Mouse (Mus musculus): ENCODE measurements around the gene Dppa4. TPM values are rescaled to one million over a fixed set of nuclear protein-coding genes. Genes with fewer than 3 reads are reported as not detected.

Gene Dppa4
- polyA plus RNA-seq, 1 experiment from 2014 or later: not detected

GRCm38 (mm10) chr16:48265856-48266255, 17.7 kb upstream of the Dppa4 start:
- no peak overlapping the region for H3K27ac ChIP-seq (replicated peaks in 1 of 2; ENCODE audit: control insufficient read depth in 1 of 2, insufficient read depth in 1 of 2, low read depth in 2 of 2, low read length in 2 of 2)
- H3K27me3 ChIP-seq (ENCODE audit: control insufficient read depth, insufficient read depth, low read length): no peaks in the 10 kb centered on the region
- H3K4me3 ChIP-seq (ENCODE audit: control insufficient read depth in 1 of 2, insufficient read depth in 1 of 2, low read depth in 1 of 2, low read length in 2 of 2): no peak overlapping the region
- H3K4me2 ChIP-seq (ENCODE audit: low read length): no peak overlapping the region
- H3K9me3 ChIP-seq (ENCODE audit: control insufficient read depth, low read length): no peaks in the 10 kb centered on the region
- 58% methylated on average over 4 of the region's 4 CpGs for WGBS
- ATAC-seq (ENCODE audit: insufficient number of reproducible peaks, insufficient read depth, low FRiP score, low read depth): no peak
- no peaks in the 10 kb centered on the region for H3K4me1 ChIP-seq (ENCODE audit: control insufficient read depth in 2 of 2, insufficient read depth in 2 of 2, low read length in 2 of 2)
- no peaks in the 10 kb centered on the region for H3K36me3 ChIP-seq (ENCODE audit: control insufficient read depth, insufficient read depth, low read length)
- H3K9ac ChIP-seq (ENCODE audit: low read length): no peak overlapping the region

GRCm38 (mm10) chr16:48276940-48277339, 6.6 kb upstream of the Dppa4 start:
- H3K4me3 ChIP-seq (ENCODE audit: control insufficient read depth in 1 of 2, insufficient read depth in 1 of 2, low read depth in 1 of 2, low read length in 2 of 2): no peak overlapping the region
- H3K4me1 ChIP-seq (ENCODE audit: control insufficient read depth in 2 of 2, insufficient read depth in 2 of 2, low read length in 2 of 2): no peaks in the 10 kb centered on the region
- H3K36me3 ChIP-seq (ENCODE audit: control insufficient read depth, insufficient read depth, low read length): no peaks in the 10 kb centered on the region
- H3K9me3 ChIP-seq (ENCODE audit: control insufficient read depth, low read length): no peaks in the 10 kb centered on the region
- H3K9ac ChIP-seq (ENCODE audit: low read length): no peak overlapping the region
- H3K27me3 ChIP-seq (ENCODE audit: control insufficient read depth, insufficient read depth, low read length): no peaks in the 10 kb centered on the region
- 66% methylated on average over 4 of the region's 4 CpGs for WGBS
- H3K4me2 ChIP-seq (ENCODE audit: low read length): no peak overlapping the region
- no peak for ATAC-seq (ENCODE audit: insufficient number of reproducible peaks, insufficient read depth, low FRiP score, low read depth)
- H3K27ac ChIP-seq (replicated peaks in 1 of 2; ENCODE audit: control insufficient read depth in 1 of 2, insufficient read depth in 1 of 2, low read depth in 2 of 2, low read length in 2 of 2): no peak overlapping the region

DNA sequence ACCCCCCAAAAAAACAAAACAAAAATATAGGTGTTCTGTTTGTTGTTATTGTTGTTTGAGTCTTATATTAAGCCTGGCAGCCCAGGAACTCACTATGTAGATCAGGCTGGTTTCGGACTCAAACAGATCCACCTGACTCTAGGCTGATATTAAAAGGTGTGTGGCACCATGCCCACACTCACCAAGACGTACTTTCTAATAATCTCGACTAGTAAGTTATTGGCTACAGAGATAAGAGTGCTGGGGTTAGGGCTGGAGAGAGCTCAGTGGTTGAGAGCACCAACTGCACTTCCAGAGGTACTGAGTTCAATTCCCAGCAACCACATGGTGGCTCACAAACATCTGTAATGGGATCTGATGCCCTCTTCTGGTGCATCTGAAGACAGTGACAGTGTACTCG, 2.6 kb upstream of the Dppa4 start:
- 82% methylated on average over 4 of the region's 4 CpGs for WGBS
- no peak overlapping the region for H3K9ac ChIP-seq (ENCODE audit: low read length)
- H3K9me3 ChIP-seq (ENCODE audit: control insufficient read depth, low read length): no peaks in the 10 kb centered on the region
- H3K4me3 ChIP-seq (ENCODE audit: control insufficient read depth in 1 of 2, insufficient read depth in 1 of 2, low read depth in 1 of 2, low read length in 2 of 2): no peak overlapping the region
- no peak for ATAC-seq (ENCODE audit: insufficient number of reproducible peaks, insufficient read depth, low FRiP score, low read depth)
- H3K27me3 ChIP-seq (ENCODE audit: control insufficient read depth, insufficient read depth, low read length): no peaks in the 10 kb centered on the region
- H3K27ac ChIP-seq (replicated peaks in 1 of 2; ENCODE audit: control insufficient read depth in 1 of 2, insufficient read depth in 1 of 2, low read depth in 2 of 2, low read length in 2 of 2): no peak overlapping the region
- no peaks in the 10 kb centered on the region for H3K36me3 ChIP-seq (ENCODE audit: control insufficient read depth, insufficient read depth, low read length)
- H3K4me2 ChIP-seq (ENCODE audit: low read length): no peak overlapping the region
- H3K4me1 ChIP-seq (ENCODE audit: control insufficient read depth in 2 of 2, insufficient read depth in 2 of 2, low read length in 2 of 2): no peaks in the 10 kb centered on the region

GRCm38 (mm10) chr16:48282801-48283200, 732 bp upstream of the Dppa4 start:
- ATAC-seq (ENCODE audit: insufficient number of reproducible peaks, insufficient read depth, low FRiP score, low read depth): no peak
- 48% methylated on average over 1 of the region's 1 CpGs for WGBS
- no peaks in the 10 kb centered on the region for H3K27me3 ChIP-seq (ENCODE audit: control insufficient read depth, insufficient read depth, low read length)
- H3K9ac ChIP-seq (ENCODE audit: low read length): no peak overlapping the region
- no peak overlapping the region for H3K4me2 ChIP-seq (ENCODE audit: low read length)
- H3K36me3 ChIP-seq (ENCODE audit: control insufficient read depth, insufficient read depth, low read length): no peaks in the 10 kb centered on the region
- no peaks in the 10 kb centered on the region for H3K9me3 ChIP-seq (ENCODE audit: control insufficient read depth, low read length)
- H3K4me1 ChIP-seq (ENCODE audit: control insufficient read depth in 2 of 2, insufficient read depth in 2 of 2, low read length in 2 of 2): no peaks in the 10 kb centered on the region
- H3K27ac ChIP-seq (replicated peaks in 1 of 2; ENCODE audit: control insufficient read depth in 1 of 2, insufficient read depth in 1 of 2, low read depth in 2 of 2, low read length in 2 of 2): no peak overlapping the region
- no peak overlapping the region for H3K4me3 ChIP-seq (ENCODE audit: control insufficient read depth in 1 of 2, insufficient read depth in 1 of 2, low read depth in 1 of 2, low read length in 2 of 2)

DNA sequence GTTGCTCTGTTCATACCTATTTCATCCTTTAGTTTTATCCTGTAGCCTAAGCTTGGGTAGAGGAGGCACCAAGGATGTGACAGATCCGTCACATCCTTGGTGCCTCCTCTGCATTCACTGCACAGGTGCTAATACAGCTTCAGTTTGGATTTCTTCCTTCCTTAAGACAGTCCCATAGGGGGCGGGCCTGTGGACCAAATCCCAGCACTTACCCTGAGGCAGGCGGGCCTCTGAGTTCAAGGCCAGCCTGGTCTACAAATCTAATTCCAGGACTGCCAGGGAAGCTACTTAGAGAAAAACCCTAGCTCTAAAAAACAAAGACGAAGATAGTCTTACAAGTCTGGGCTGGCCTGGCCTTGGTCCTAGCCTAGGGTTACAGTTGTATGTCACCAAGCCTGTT, 2.0 kb downstream of the Dppa4 start:
- ATAC-seq (ENCODE audit: insufficient number of reproducible peaks, insufficient read depth, low FRiP score, low read depth): no peak
- no peak overlapping the region for H3K27ac ChIP-seq (replicated peaks in 1 of 2; ENCODE audit: control insufficient read depth in 1 of 2, insufficient read depth in 1 of 2, low read depth in 2 of 2, low read length in 2 of 2)
- WGBS: 82% methylated on average over 4 of the region's 4 CpGs
- no peaks in the 10 kb centered on the region for H3K9me3 ChIP-seq (ENCODE audit: control insufficient read depth, low read length)
- no peaks in the 10 kb centered on the region for H3K27me3 ChIP-seq (ENCODE audit: control insufficient read depth, insufficient read depth, low read length)
- no peak overlapping the region for H3K4me2 ChIP-seq (ENCODE audit: low read length)
- H3K9ac ChIP-seq (ENCODE audit: low read length): no peak overlapping the region
- no peaks in the 10 kb centered on the region for H3K4me1 ChIP-seq (ENCODE audit: control insufficient read depth in 2 of 2, insufficient read depth in 2 of 2, low read length in 2 of 2)
- no peak overlapping the region for H3K4me3 ChIP-seq (ENCODE audit: control insufficient read depth in 1 of 2, insufficient read depth in 1 of 2, low read depth in 1 of 2, low read length in 2 of 2)
- H3K36me3 ChIP-seq (ENCODE audit: control insufficient read depth, insufficient read depth, low read length): no peaks in the 10 kb centered on the region

DNA sequence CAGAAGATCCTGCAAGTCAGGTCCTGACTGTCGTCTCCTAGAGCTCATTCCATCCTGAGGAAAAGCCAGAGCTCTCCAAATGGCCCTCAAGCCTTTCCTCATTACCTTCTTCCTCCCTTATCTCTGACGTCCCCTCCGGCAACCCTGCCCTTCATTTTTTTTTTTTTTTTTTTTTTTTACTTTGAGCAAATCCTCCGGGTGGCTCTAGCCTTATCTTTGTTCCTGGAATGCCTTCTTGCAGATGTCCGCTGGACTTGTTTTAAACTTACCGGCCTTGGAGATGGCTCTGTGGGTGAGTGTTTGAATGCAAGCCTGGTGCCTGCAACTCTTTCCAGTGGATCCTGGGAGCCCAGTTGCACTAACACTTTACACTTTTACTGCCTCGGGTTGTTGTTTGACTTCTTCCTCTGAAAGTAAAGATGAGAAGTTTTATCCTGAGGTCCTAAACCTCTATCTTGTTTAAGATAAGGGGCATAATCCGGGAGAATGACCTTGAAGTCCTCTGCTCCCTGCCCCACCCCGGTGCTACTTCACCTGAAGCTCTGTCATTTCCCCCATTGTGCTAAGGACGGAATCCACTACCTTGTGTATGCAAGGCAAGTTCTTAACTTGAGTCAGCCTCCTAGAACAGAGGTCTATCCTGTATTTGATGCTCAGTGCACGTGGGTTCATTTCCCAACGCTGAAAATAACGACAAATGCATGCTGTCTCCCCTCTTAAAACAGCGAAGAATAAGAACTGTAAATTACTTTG, 14.0 kb downstream of the Dppa4 start:
- ATAC-seq (ENCODE audit: insufficient number of reproducible peaks, insufficient read depth, low FRiP score, low read depth): no peak
- Histone ChIP-seq H3K9ac (ENCODE audit: low read length) (no peak overlapping the region), H3K9me3 (ENCODE audit: control insufficient read depth, low read length) (no peaks in the 10 kb centered on the region), H3K4me1 (ENCODE audit: control insufficient read depth in 2 of 2, insufficient read depth in 2 of 2, low read length in 2 of 2) (no peaks in the 10 kb centered on the region; a peak in 1 of 4 replicates), H3K4me2 (ENCODE audit: low read length) (no peak overlapping the region), H3K4me3 (ENCODE audit: control insufficient read depth in 1 of 2, insufficient read depth in 1 of 2, low read depth in 1 of 2, low read length in 2 of 2) (no peak overlapping the region), H3K27ac (replicated peaks in 1 of 2; ENCODE audit: control insufficient read depth in 1 of 2, insufficient read depth in 1 of 2, low read depth in 2 of 2, low read length in 2 of 2) (no peak overlapping the region), H3K36me3 (ENCODE audit: control insufficient read depth, insufficient read depth, low read length) (no peaks in the 10 kb centered on the region), H3K27me3 (ENCODE audit: control insufficient read depth, insufficient read depth, low read length) (no peaks in the 10 kb centered on the region)
- WGBS: 34% methylated on average over 14 of the region's 14 CpGs

- 83% methylated on average over 3 of the region's 3 CpGs for WGBS
- Histone ChIP-seq H3K4me1 (ENCODE audit: control insufficient read depth in 2 of 2, insufficient read depth in 2 of 2, low read length in 2 of 2) (no peaks in the 10 kb centered on the region; a peak in 2 of 4 replicates), H3K4me3 (ENCODE audit: control insufficient read depth in 1 of 2, insufficient read depth in 1 of 2, low read depth in 1 of 2, low read length in 2 of 2) (no peak overlapping the region), H3K27ac (replicated peaks in 1 of 2; ENCODE audit: control insufficient read depth in 1 of 2, insufficient read depth in 1 of 2, low read depth in 2 of 2, low read length in 2 of 2) (no peak overlapping the region), H3K9me3 (ENCODE audit: control insufficient read depth, low read length) (no peaks in the 10 kb centered on the region), H3K36me3 (ENCODE audit: control insufficient read depth, insufficient read depth, low read length) (no peaks in the 10 kb centered on the region), H3K9ac (ENCODE audit: low read length) (no peak overlapping the region), H3K27me3 (ENCODE audit: control insufficient read depth, insufficient read depth, low read length) (no peaks in the 10 kb centered on the region), H3K4me2 (ENCODE audit: low read length) (no peak overlapping the region)
- no peak for ATAC-seq (ENCODE audit: insufficient number of reproducible peaks, insufficient read depth, low FRiP score, low read depth)
These were observed 16.4 kb downstream of the Dppa4 start for GRCm38 (mm10) chr16:48299884-48300283.

DNA sequence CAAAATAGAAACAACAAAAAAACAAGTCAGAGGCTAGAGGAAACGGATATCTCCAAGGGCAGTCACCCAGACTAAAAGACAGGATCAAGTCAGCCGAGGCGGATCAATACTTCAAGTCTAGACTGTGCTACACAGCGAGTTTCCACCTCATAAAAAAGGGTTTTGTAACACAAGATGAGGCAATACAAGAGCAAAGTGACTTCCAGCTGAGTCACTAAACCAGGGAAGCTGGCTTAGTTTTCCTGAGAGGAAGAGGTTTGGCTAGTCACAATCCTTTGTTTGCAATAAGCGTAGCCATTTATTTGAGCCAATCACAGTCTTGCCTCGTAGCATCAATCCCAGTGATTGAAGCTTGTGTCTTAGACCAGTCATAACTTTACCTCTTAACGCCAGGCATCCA, 20.0 kb downstream of the Dppa4 start, which contains the start of gene Dppa2:
Dppa2 (plus strand) TSS at position 400 of the 400 bp plus-strand sequence.
- Histone ChIP-seq H3K9ac (ENCODE audit: low read length) (no peak within 1 kb of the TSS), H3K4me1 (ENCODE audit: control insufficient read depth in 2 of 2, insufficient read depth in 2 of 2, low read length in 2 of 2) (no peaks in the 10 kb centered on the region; a peak in 1 of 4 replicates), H3K27me3 (ENCODE audit: control insufficient read depth, insufficient read depth, low read length) (no peaks in the 10 kb centered on the region), H3K36me3 (ENCODE audit: control insufficient read depth, insufficient read depth, low read length) (no peaks in the 10 kb centered on the region), H3K9me3 (ENCODE audit: control insufficient read depth, low read length) (no peaks in the 10 kb centered on the region), H3K27ac (replicated peaks in 1 of 2; ENCODE audit: control insufficient read depth in 1 of 2, insufficient read depth in 1 of 2, low read depth in 2 of 2, low read length in 2 of 2) (no peak within 1 kb of the TSS), H3K4me3 (ENCODE audit: control insufficient read depth in 1 of 2, insufficient read depth in 1 of 2, low read depth in 1 of 2, low read length in 2 of 2) (no peak within 1 kb of the TSS), H3K4me2 (ENCODE audit: low read length) (no peak within 1 kb of the TSS)
- ATAC-seq (ENCODE audit: insufficient number of reproducible peaks, insufficient read depth, low FRiP score, low read depth): no peak
- WGBS: 83% methylated on average over 7 of the region's 7 CpGs

All from heart, embryonic 14.5 days (tissue).